Mouse (Mus musculus) ES-E14 (cell line): ENCODE results near the gene Luzp1.

Experiments used
- HCFC1 ChIP-seq: IDR thresholded peaks from 2 replicates; pipeline ENCODE4 v1.6.1; 2012; ENCODE audit warnings: low read length, inconsistent platforms, borderline replicate concordance; ENCODE audit not compliant: insufficient read depth
- MAFK ChIP-seq: IDR thresholded peaks from 2 replicates; pipeline ENCODE4 v1.6.1; 2014; ENCODE audit warnings: mild to moderate bottlenecking, low read depth, low read length, inconsistent platforms; ENCODE audit not compliant: insufficient read depth

- no peak for TF ChIP-seq MAFK
- TF ChIP-seq HCFC1, result no peak
These were observed 6.8 kb upstream of the Luzp1 start for GRCm38 (mm10) chr4:136462839-136463178.
